Mouse (Mus musculus) forebrain, embryonic 14.5 days (tissue): ENCODE results near the gene Olfr131. TPM values are rescaled to one million over a fixed set of nuclear protein-coding genes. Genes with fewer than 3 reads are reported as not detected.
"Not testable (repeated sequence)": the region's sequence is repeated elsewhere in the genome, so short reads cannot be mapped to it uniquely, and the experiment has no call there.

Source experiments
- ATAC-seq: fragments of 200-750 bp; cut with Nextera tagmentation; 2 replicates; pipeline ENCODE4 v1.8.0; 2017; ENCODE audit warnings: mild to moderate bottlenecking, moderate library complexity
- DNase-seq: peaks from one replicate; pipeline ENCODE4 v3.0.0-alpha.2; 2015; ENCODE audit warnings: low spot score
- H3K27ac ChIP-seq: fragments of 300-500 bp; sonication (generic); 2 replicates; pipeline ENCODE4 v1.5.1; 2014; ENCODE audit warnings: low read depth, mild to moderate bottlenecking, control low read depth, low read length, moderate library complexity
- H3K27me3 ChIP-seq: fragments of 300-500 bp; sonication (generic); replicated peaks from 2 replicates; pipeline ENCODE4 v1.6.1; 2014; ENCODE audit warnings: low read length, control low read depth, mixed read lengths; ENCODE audit not compliant: control insufficient read depth, insufficient read depth
- H3K36me3 ChIP-seq: fragments of 300-500 bp; sonication (generic); 2 replicates; pipeline ENCODE4 v1.6.1; 2014; ENCODE audit warnings: low read length, control low read depth; ENCODE audit not compliant: control insufficient read depth, insufficient read depth
- H3K4me1 ChIP-seq: fragments of 300-500 bp; sonication (generic); 2 replicates; pipeline ENCODE4 v1.6.1; 2014; ENCODE audit warnings: antibody characterized with exemption, low read length, control low read depth; ENCODE audit not compliant: control insufficient read depth, insufficient read depth
- H3K4me2 ChIP-seq: fragments of 300-500 bp; sonication (generic); 2 replicates; pipeline ENCODE4 v1.6.1; 2014; ENCODE audit warnings: mild to moderate bottlenecking, control low read depth, low read length
- H3K4me3 ChIP-seq: fragments of 300-500 bp; sonication (generic); 2 replicates; pipeline ENCODE4 v1.5.1; 2014; ENCODE audit warnings: low read depth, low read length, control low read depth
- H3K9ac ChIP-seq: fragments of 300-500 bp; sonication (generic); 2 replicates; pipeline ENCODE4 v1.6.1; 2014; ENCODE audit warnings: mild to moderate bottlenecking, low read length, control low read depth, moderate library complexity
- H3K9me3 ChIP-seq: fragments of 300-500 bp; sonication (generic); replicated peaks from 2 replicates; pipeline ENCODE4 v1.6.1; 2016; ENCODE audit warnings: low read length, control low read depth, mixed read lengths; ENCODE audit not compliant: control insufficient read depth
- WGBS: fragments of 180-500 bp; shearing (Covaris S2); extraction: QIAGEN DNeasy Blood & Tissue Kit; methylation state at CpG from one replicate; pipeline ENCODE4 v1.1.7; 2014; 5-methylcytosine and 5-hydroxymethylcytosine counted together
- polyA plus RNA-seq: library from polyadenylated mRNA; unstranded; fragments of >200 nt; fragmentation: Nextera tagmentation; extraction: Ambion mirVana; gene quantifications from 2 replicates; pipeline ENCODE4 v1.2.1, GENCODE M21; 2014

Gene Olfr131
- not detected in 2 replicates for polyA plus RNA-seq

DNA sequence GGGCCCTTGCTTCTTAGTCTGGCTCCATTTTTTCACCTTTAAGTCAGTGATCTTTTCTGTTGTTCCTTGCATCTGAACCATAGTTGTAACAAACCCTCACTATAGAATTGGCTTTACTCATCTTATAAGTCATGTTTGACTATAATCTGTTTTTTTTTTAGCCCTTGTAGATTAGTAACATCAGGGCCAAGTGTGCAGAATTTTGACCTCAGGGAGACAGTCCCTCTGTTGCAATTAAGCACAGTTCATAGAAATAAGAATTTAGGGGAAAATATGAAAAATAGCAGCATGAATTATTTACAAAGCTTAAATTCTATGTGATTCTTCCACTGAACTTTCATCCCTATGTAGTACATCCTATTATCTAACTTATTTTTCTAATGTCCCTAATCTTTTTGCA, at the start of gene Olfr131:
Gene Olfr131 (minus strand): TSS at position 101 of the 400 bp plus-strand sequence.
- H3K36me3 ChIP-seq: no peaks in the 10 kb centered on the region
- H3K4me3 ChIP-seq: no peak within 1 kb of the TSS
- H3K9ac ChIP-seq: no peak within 1 kb of the TSS
- no peaks in the 10 kb centered on the region for H3K4me1 ChIP-seq
- DNase-seq: no peak
- no peak within 1 kb of the TSS for H3K27ac ChIP-seq
- no peak within 1 kb of the TSS for H3K4me2 ChIP-seq
- no peaks in the 10 kb centered on the region; the same call in 1 of the 2 replicates for H3K9me3 ChIP-seq
- no peak for ATAC-seq
- no peaks in the 10 kb centered on the region for H3K27me3 ChIP-seq

DNA sequence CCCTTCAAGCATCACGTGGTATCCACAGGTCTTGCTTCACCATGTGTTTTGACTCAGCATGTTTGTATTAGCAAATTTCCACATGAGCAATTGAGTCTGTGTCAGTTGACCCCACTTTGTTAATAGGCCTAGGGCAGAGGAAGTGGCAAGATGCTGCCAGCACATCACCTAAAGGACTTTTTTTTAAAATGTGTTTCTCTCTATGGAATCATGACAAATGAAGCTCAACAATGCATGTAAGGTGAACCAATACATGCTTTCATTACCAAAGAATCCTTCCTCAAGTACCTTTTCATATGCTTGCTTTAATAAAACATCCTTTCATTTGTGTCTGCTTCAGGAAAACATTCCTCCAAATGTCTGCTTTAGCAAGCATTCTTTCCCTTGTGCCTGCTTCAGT, 45.9 kb upstream of the Olfr131 start, which contains the start of gene Olfr132:
Gene Olfr132 (minus strand): TSS at position 101 of the 400 bp plus-strand sequence.
- Histone ChIP-seq H3K27ac (no peak within 1 kb of the TSS), H3K9ac (no peak within 1 kb of the TSS), H3K9me3 (no peaks in the 10 kb centered on the region), H3K4me1 (no peaks in the 10 kb centered on the region), H3K4me2 (no peak within 1 kb of the TSS), H3K27me3 (no peaks in the 10 kb centered on the region), H3K36me3 (no peaks in the 10 kb centered on the region), H3K4me3 (no peak within 1 kb of the TSS)
- DNase-seq (no peak), ATAC-seq (no peak)
- WGBS: 77% methylated on average over 1 of the region's 1 CpGs

DNA sequence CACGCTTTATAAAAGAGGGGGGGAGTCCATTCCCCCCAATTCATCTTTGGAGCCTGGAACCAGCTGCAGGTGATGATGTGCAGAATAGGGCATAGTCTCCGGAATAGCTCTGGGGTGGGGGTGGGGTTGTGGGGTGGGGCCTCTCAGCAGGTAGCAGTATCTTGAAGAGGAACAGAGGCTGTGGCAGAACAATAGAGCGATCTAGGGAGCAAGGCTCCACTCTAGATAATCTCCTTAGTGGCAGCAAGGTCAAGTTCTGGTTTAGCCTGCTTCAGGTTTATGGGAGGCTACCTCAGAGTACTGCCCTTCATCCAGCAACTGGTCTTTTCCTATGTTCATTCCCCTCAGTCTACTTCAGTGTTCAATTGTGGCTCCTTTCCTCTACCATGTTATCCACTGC, 36.9 kb upstream of the Olfr131 start:
- H3K4me2 ChIP-seq, H3K27ac ChIP-seq, H3K36me3 ChIP-seq, H3K4me3 ChIP-seq, H3K9ac ChIP-seq, H3K4me1 ChIP-seq, H3K27me3 ChIP-seq, H3K9me3 ChIP-seq, ATAC-seq, DNase-seq: not testable (repeated sequence)
- WGBS: 53% methylated on average over 3 of the region's 3 CpGs

DNA sequence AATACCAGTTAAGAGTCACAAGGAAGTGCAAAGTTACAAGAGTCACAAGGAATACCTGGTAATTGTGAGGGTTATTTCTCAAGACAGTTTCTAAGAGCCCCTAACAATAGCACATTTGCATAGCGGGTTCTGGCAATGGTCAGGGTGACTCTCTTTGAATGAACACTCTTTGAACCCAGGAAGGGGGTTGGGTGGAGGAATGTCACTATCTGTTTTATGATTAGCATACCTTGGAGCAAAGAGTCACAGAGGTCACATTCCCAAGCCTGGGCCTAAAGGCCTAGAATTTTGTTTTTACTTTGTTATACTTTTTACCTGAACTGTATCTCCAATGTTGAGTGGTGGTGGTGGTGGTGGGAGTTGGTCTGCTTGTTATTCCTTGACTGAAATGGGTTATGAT, 35.7 kb upstream of the Olfr131 start:
- ATAC-seq, H3K4me3 ChIP-seq, H3K36me3 ChIP-seq, H3K4me1 ChIP-seq, DNase-seq, H3K9me3 ChIP-seq, H3K9ac ChIP-seq, H3K27ac ChIP-seq, H3K4me2 ChIP-seq, H3K27me3 ChIP-seq: not testable (repeated sequence)
- 64% methylated on average over 1 of the region's 1 CpGs for WGBS

DNA sequence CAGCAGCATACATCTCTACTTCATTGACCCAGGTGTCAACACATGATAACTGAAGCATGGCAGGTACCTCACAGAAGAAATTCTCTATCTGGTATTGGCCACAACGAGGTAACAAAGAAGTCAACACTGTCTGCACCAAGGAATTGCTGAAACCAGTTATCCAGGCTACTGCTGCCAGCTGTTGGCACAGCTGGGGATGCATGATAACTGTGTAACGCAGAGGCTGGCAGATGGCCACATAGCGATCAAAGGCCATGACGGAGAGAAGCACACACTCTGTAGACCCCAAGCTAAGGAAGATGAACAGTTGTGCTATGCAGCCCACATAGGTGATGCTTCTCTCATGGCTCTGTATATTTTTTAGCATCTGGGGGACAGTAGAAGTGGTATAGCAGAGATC, 6.1 kb downstream of the Olfr131 start:
- 86% methylated on average over 4 of the region's 4 CpGs for WGBS
- DNase-seq (no peak), ATAC-seq (no peak)
- Histone ChIP-seq H3K9ac (no peak overlapping the region), H3K4me1 (no peaks in the 10 kb centered on the region), H3K4me3 (no peak overlapping the region), H3K27ac (no peak overlapping the region), H3K36me3 (no peaks in the 10 kb centered on the region), H3K4me2 (no peak overlapping the region), H3K9me3 (no peaks in the 10 kb centered on the region; the same call in 1 of the 2 replicates), H3K27me3 (no peaks in the 10 kb centered on the region)

DNA sequence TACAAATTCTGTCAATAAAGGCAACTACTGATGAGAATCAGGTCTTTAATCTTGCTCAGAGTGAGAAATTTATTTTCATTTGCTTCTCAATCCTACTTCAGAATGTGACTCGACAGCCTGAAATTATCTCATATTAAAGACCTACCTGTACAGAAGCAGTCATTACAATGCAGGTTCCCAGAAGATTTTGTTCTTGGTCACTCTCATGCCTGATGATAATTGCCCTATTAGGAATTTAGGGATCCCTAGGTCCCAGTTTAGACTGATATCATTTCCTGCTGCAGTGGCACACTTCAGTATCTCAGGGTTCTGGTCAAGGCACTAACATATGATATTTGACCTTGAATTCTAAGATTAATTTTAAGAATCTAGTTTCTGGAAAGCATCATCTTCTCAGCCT, 24.9 kb downstream of the Olfr131 start, which contains the start of gene Olfr130:
Gene Olfr130 (plus strand): TSS at position 301 of the 400 bp plus-strand sequence.
- ATAC-seq: no peak
- 91% methylated on average over 1 of the region's 1 CpGs for WGBS
- H3K27me3 ChIP-seq: no peaks in the 10 kb centered on the region
- no peaks in the 10 kb centered on the region for H3K4me1 ChIP-seq
- H3K27ac ChIP-seq: no peak within 1 kb of the TSS
- no peaks in the 10 kb centered on the region for H3K36me3 ChIP-seq
- no peak within 1 kb of the TSS for H3K4me2 ChIP-seq
- H3K9ac ChIP-seq: no peak within 1 kb of the TSS
- no peak within 1 kb of the TSS for H3K4me3 ChIP-seq
- no peaks in the 10 kb centered on the region for H3K9me3 ChIP-seq
- DNase-seq: no peak

DNA sequence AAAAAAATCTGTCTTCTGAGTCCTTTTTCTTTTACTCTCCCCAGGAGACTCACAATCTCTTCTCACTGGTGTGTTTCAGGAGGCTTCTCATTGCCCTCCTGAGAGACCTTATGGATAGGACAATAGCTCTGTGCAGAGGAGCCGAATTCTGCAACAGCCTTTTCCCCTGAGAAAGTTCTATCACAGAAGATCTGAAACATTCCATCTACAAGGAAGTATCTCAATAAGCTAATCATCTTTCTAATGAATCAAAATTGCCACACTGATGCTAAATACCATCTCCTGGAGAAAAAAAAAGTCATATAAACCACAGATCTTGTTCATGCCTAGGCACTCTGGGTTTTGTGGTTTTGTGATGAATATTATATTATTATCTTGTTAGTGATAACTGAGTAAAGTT, 28.5 kb downstream of the Olfr131 start, which contains the start of gene Olfr129:
Gene Olfr129 (minus strand): TSS at position 101 of the 400 bp plus-strand sequence.
- Histone ChIP-seq H3K9ac (no peak within 1 kb of the TSS), H3K4me2 (no peak within 1 kb of the TSS), H3K4me3 (no peak within 1 kb of the TSS), H3K36me3 (no peaks in the 10 kb centered on the region), H3K9me3 (no peaks in the 10 kb centered on the region), H3K27ac (no peak within 1 kb of the TSS), H3K27me3 (no peaks in the 10 kb centered on the region), H3K4me1 (no peaks in the 10 kb centered on the region)
- DNase-seq (no peak), ATAC-seq (no peak)
- WGBS: 75% methylated on average over 1 of the region's 1 CpGs

Other genes with a start within 250 kb of the Olfr131 start
- gene Olfr126, start 241.2 kb downstream of the Olfr131 start, polyA plus RNA-seq: not detected in 2 replicates
- not detected in 2 replicates for gene Olfr127, start 188.3 kb downstream of the Olfr131 start, polyA plus RNA-seq
- gene Olfr128, start 168.1 kb downstream of the Olfr131 start, polyA plus RNA-seq: not detected in 2 replicates
- not detected in 2 replicates for gene Olfr761, start 135.6 kb downstream of the Olfr131 start, polyA plus RNA-seq
- not detected in 2 replicates for gene Olfr129, start 28.6 kb downstream of the Olfr131 start, polyA plus RNA-seq
- not detected in 2 replicates for gene Olfr130, start 24.8 kb downstream of the Olfr131 start, polyA plus RNA-seq
- not detected in 2 replicates for gene Olfr132, start 45.8 kb upstream of the Olfr131 start, polyA plus RNA-seq
- gene Olfr133, start 56.6 kb upstream of the Olfr131 start, polyA plus RNA-seq: not detected in 2 replicates
- not detected in 2 replicates for gene Olfr134, start 82.7 kb upstream of the Olfr131 start, polyA plus RNA-seq
- gene Olfr135, start 115.6 kb upstream of the Olfr131 start, polyA plus RNA-seq: not detected in 2 replicates
- gene Olfr138, start 172.3 kb upstream of the Olfr131 start, polyA plus RNA-seq: not detected in 2 replicates
- not detected in 2 replicates for gene Olfr137, start 218.9 kb upstream of the Olfr131 start, polyA plus RNA-seq
- not detected in 2 replicates for gene Olfr136, start 241.1 kb upstream of the Olfr131 start, polyA plus RNA-seq